Comparison of ENCODE assay signal across 15 mouse cellular contexts in genomic region chr6:100356617-100357399, GRCm38 (mm10).
DNase-seq lines count a peak whose midpoint lies in the region; TF ChIP-seq lines count a peak whose summit lies in the region.
"Had no signal": no experiment of that assay in that cellular context is flagged by ENCODE, and none has a peak within 500 bp of the region (broad histone marks: within the 10 kb centered on the region; RNA-seq: fewer than 3 reads in every experiment).

No protein-coding gene starts in this region.

- intact Hi-C loops in heart, postnatal 14 days (cut with DNase I): no loop called here

- no peak overlapping the region for H3K9ac ChIP-seq in liver, adult 2 months (ENCODE audit: low read depth, low read length)
- H3K9ac ChIP-seq: forebrain, embryonic 12.5 days; hindbrain, embryonic 12.5 days; midbrain, embryonic 15.5 days; neural tube, embryonic 15.5 days had no signal

- peak overlapping the region; percentile 45 for H3K27ac ChIP-seq in liver, adult 2 months (replicated peaks; ENCODE audit: insufficient read depth, low read depth, low read length)
- H3K27ac ChIP-seq in macrophage: peak overlapping the region; percentile 55
- H3K27ac ChIP-seq: forebrain, embryonic 12.5 days; hindbrain, embryonic 12.5 days; midbrain, embryonic 15.5 days; neural tube, embryonic 15.5 days had no signal

- 30% methylated on average over 11 of the region's 11 CpGs for WGBS in liver, adult 2 months
- 39% methylated on average over 11 of the region's 11 CpGs for WGBS in macrophage (ENCODE audit: missing documents)

- H3K4me3 ChIP-seq in liver, adult 2 months (ENCODE audit: insufficient read depth, low read depth, low read length): no peak overlapping the region
- H3K4me3 ChIP-seq in macrophage (ENCODE audit: inconsistent target): no peak overlapping the region
- H3K4me3 ChIP-seq: forebrain, embryonic 12.5 days; hindbrain, embryonic 12.5 days; midbrain, embryonic 15.5 days; neural tube, embryonic 15.5 days had no signal

- DNase-seq in liver, adult 2 months (ENCODE audit: extremely low read depth, low read depth, low spot score): peak; percentile 98
- no peak for DNase-seq in liver
- DNase-seq in induced T-regulatory cell, adult 2 months (ENCODE audit: low read depth): peak; percentile 43
- no peak for DNase-seq in thymus, postnatal 25 days
- no peak for DNase-seq in cerebellum, postnatal 25 days
- no peak for DNase-seq in heart, postnatal 14 days
- no peak for DNase-seq in retina, embryonic 14.5 days (ENCODE audit: low spot score)
- DNase-seq: cerebellum, adult 2 months; kidney, postnatal 4 days; right cerebral cortex, postnatal 25 days had no signal

- no peaks in the 10 kb centered on the region for H3K79me2 ChIP-seq in liver, adult 2 months (ENCODE audit: control insufficient read depth, insufficient read depth, low read length)
- H3K79me2 ChIP-seq in macrophage (ENCODE audit: inconsistent target): no peaks in the 10 kb centered on the region

- peak; percentile 50 for TF ChIP-seq CTCF in liver, adult 2 months (IDR thresholded peaks at IDR 0.05; ENCODE audit: low read depth, low read length)

- H3K36me3 ChIP-seq in liver, adult 2 months (ENCODE audit: control insufficient read depth, insufficient read depth, low read length): no peaks in the 10 kb centered on the region
- no peaks in the 10 kb centered on the region for H3K36me3 ChIP-seq in macrophage (ENCODE audit: inconsistent target)
- H3K36me3 ChIP-seq: forebrain, embryonic 12.5 days; hindbrain, embryonic 12.5 days; midbrain, embryonic 15.5 days; neural tube, embryonic 15.5 days had no signal

- peaks cover 13% of the 10 kb centered on the region for H3K4me1 ChIP-seq in liver, adult 2 months (ENCODE audit: control insufficient read depth, insufficient read depth, low read length)
- H3K4me1 ChIP-seq: forebrain, embryonic 12.5 days; hindbrain, embryonic 12.5 days; midbrain, embryonic 15.5 days; neural tube, embryonic 15.5 days had no signal

- TF ChIP-seq POLR2A in liver, adult 2 months (IDR thresholded peaks at IDR 0.05; ENCODE audit: extremely low read depth, insufficient read depth, low read length): no peak

- H3K27me3 ChIP-seq in liver, adult 2 months (ENCODE audit: control insufficient read depth, insufficient read depth, low read length): no peaks in the 10 kb centered on the region
- H3K27me3 ChIP-seq: forebrain, embryonic 12.5 days; hindbrain, embryonic 12.5 days; midbrain, embryonic 15.5 days; neural tube, embryonic 15.5 days had no signal

Comparison
In these comparisons a context has a peak if more than half of its experiments do, and no peak if none do; other contexts are left out.
1. DNase-seq: peak in liver, adult 2 months (single experiment) and induced T-regulatory cell, adult 2 months (single experiment); none in liver (single experiment), thymus, postnatal 25 days (single experiment), cerebellum, postnatal 25 days (0 of 2), heart, postnatal 14 days (0 of 2) and retina, embryonic 14.5 days (single experiment).